In genomic region chr4:105109199-105109989, GRCm38 (mm10) we compare ENCODE assay signal across 8 mouse cellular contexts. TPM values are rescaled to one million over a fixed set of nuclear protein-coding genes. Genes with fewer than 3 reads are reported as not detected.
A peak's percentile ranks its signal among the peaks of the same experiment; 100 is the strongest.
DNase-seq lines count a peak whose midpoint lies in the region; ATAC-seq lines count a peak whose summit lies in the region.

Prkaa2 (minus strand) TSS chr4:105109890.

- H3K4me3 ChIP-seq in intestine, embryonic 16.5 days (ENCODE audit: low read length), result peak within 1 kb of the TSS; percentile 72

- H3K27ac ChIP-seq in intestine, embryonic 16.5 days (ENCODE audit: low read length), result peak within 1 kb of the TSS; percentile 25; the same call in 1 of the 2 replicates

- no peaks in the 10 kb centered on the region for H3K36me3 ChIP-seq in intestine, embryonic 16.5 days (ENCODE audit: control insufficient read depth, insufficient read depth, low read length)

- peak within 1 kb of the TSS; percentile 95 for H3K4me2 ChIP-seq in intestine, embryonic 16.5 days (ENCODE audit: low read depth, low read length)

- peak within 1 kb of the TSS; percentile 83 for H3K9ac ChIP-seq in intestine, embryonic 16.5 days (ENCODE audit: low read depth, low read length)

- H3K27me3 ChIP-seq in intestine, embryonic 16.5 days (replicated peaks; ENCODE audit: control insufficient read depth, insufficient read depth, low read length), result no peaks in the 10 kb centered on the region

- ATAC-seq in intestine, embryonic 16.5 days, result peak; percentile 92
- ATAC-seq in megakaryocyte progenitor cell, adult 5-6 weeks (replicated peaks; ENCODE audit: poor library complexity), result peak; percentile 78

- peak; percentile 84 to 85 for DNase-seq in adrenal gland, adult 18-20 months (ENCODE audit: low spot score in 2 of 2)
- peak; percentile 73 for DNase-seq in embryo, embryonic 10.5 days (ENCODE audit: low spot score)
- DNase-seq in gastrocnemius, postnatal 4 days (ENCODE audit: low spot score in 2 of 2), result peak; percentile 63 to 76
- peak; percentile 76 to 82 for DNase-seq in left cerebral cortex, postnatal 25 days (ENCODE audit: low spot score in 2 of 2)
- DNase-seq in right cerebral cortex, postnatal 14 days, result peak; percentile 78
- peak; percentile 79 for DNase-seq in urinary bladder, postnatal 14 days (ENCODE audit: low spot score)

- 1% methylated on average over 77 of the region's 80 CpGs for WGBS in intestine, embryonic 16.5 days

- intact Hi-C loops in left cerebral cortex, postnatal 25 days (cut with DNase I), result loop anchor here (2.0 kb wide), 1 partner anchor 75 kb away; no protein-coding TSS in a partner anchor

- H3K4me1 ChIP-seq in intestine, embryonic 16.5 days (ENCODE audit: control insufficient read depth, insufficient read depth, low read length), result peaks cover 8% of the 10 kb centered on the region

- no peaks in the 10 kb centered on the region for H3K9me3 ChIP-seq in intestine, embryonic 16.5 days (ENCODE audit: control insufficient read depth, low read length)

RNA-seq across cellular contexts. Expression of gene Prkaa2, which starts in this region (rescaled TPM):
- total RNA-seq in adrenal gland, adult 18-20 months (2021), result 1 to 10 TPM; 7.6 to 8.3 TPM
- total RNA-seq in gastrocnemius, postnatal 4 days (2021), result 10 to 100 TPM; 44.4 to 46.8 TPM
- polyA plus RNA-seq in intestine, embryonic 16.5 days (2015; fragmentation: Nextera tagmentation; extraction: Ambion mirVana), result 6.3 and 7.2 TPM in 2 replicates
- 10 to 100 TPM; 31.0 to 31.6 TPM for total RNA-seq in left cerebral cortex, postnatal 25 days (2021)
- 0.20 and 0.42 TPM in 2 replicates for total RNA-seq in megakaryocyte progenitor cell, adult 5-6 weeks (2015)
- total RNA-seq in megakaryocyte progenitor cell, adult 5-6 weeks (2017), result 0.03 TPM in 1 of 2 replicates, not detected in the other

Comparison
In these comparisons a context has a peak if more than half of its experiments do, and no peak if none do; other contexts are left out.
1. Peak in every context shown above with its lines: DNase-seq, ATAC-seq, H3K4me3 ChIP-seq and H3K27ac ChIP-seq.
2. RNA of gene Prkaa2 (total RNA-seq): 44.4 to 46.8 TPM in gastrocnemius, postnatal 4 days, 31.0 to 31.6 TPM in left cerebral cortex, postnatal 25 days and 7.6 to 8.3 TPM in adrenal gland, adult 18-20 months; 0.03 to 0.42 TPM in megakaryocyte progenitor cell, adult 5-6 weeks; every median in the first group is over 4 times any median in the second.
3. Peak in ATAC-seq in megakaryocyte progenitor cell, adult 5-6 weeks; RNA of the gene not detected or under 1 TPM.